Mouse (Mus musculus) embryonic fibroblast, embryonic 13.5 days (primary cell): ENCODE results near the gene Pmvk.

Experiments used
- CTCF ChIP-seq: IDR thresholded peaks from 2 replicates; pipeline ENCODE4 v1.5.1; 2011; ENCODE audit warnings: mild to moderate bottlenecking, control low read depth, low read length, moderate library complexity, borderline replicate concordance; ENCODE audit not compliant: insufficient read depth
- POLR2A ChIP-seq: IDR thresholded peaks from 2 replicates; pipeline ENCODE4 v1.6.1; 2011; ENCODE audit warnings: low read depth, mild to moderate bottlenecking, control low read depth, low read length, moderate library complexity

DNA sequence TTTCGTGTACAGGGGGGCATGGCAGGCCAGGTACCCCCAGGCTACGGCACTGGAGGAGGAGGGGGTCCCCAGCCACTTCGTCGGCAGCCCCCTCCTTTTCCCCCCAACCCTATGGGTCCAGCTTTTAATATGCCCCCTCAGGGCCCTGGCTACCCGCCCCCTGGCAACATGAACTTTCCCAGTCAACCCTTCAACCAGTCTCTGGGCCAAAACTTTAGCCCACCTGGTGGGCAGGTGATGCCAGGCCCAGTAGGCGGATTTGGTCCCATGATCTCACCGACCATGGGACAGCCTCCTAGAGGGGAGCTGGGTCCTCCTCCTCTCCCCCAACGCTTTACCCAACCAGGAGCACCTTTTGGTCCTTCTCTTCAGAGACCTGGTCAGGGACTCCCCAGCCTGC is 21.7 kb upstream of the Pmvk start:
- no peak for TF ChIP-seq POLR2A
- no peak for TF ChIP-seq CTCF
